Mouse (Mus musculus) inflammation-experienced regulatory T-cells, adult 6 months (primary cell): Measurements from ENCODE around the gene Zfp113. TPM values are rescaled to one million over a fixed set of nuclear protein-coding genes. Genes with fewer than 3 reads are reported as not detected.
"Not testable (repeated sequence)": the region's sequence is repeated elsewhere in the genome, so short reads cannot be mapped to it uniquely, and the experiment has no call there.

Experiments
- ATAC-seq: one replicate; pipeline ENCODE4 v1.8.0; 2017
- polyA plus RNA-seq, 3 experiments: library from polyadenylated mRNA; unstranded; fragments of 100-300 nt; shearing (Covaris generic); gene quantifications; one replicate each; pipeline ENCODE4 v1.2.1; 2017

Zfp113 gene
- polyA plus RNA-seq, 3 experiments from 2014 or later, result 9.5 to 17.9 (median 9.8) TPM

DNA sequence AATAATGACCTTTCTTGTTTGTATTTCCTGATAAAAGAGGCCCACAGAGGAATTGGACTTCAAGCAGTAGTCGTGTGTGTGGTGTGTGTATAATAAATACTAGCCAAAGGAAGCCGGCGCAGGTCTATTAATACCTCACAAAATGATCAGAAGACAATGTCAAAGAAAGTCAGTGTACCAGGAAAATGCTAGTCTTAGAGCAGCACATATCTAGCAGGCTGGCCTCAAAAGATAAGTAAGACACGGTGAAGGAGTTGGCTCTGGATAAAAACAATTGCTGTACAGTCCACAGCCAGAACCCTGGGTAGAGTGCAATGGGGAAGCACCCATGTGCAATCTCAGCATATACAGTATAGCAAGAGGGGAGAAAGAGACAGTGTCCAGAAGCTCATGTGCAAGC is 18.3 kb downstream of the Zfp113 start:
- ATAC-seq, result no peak

DNA sequence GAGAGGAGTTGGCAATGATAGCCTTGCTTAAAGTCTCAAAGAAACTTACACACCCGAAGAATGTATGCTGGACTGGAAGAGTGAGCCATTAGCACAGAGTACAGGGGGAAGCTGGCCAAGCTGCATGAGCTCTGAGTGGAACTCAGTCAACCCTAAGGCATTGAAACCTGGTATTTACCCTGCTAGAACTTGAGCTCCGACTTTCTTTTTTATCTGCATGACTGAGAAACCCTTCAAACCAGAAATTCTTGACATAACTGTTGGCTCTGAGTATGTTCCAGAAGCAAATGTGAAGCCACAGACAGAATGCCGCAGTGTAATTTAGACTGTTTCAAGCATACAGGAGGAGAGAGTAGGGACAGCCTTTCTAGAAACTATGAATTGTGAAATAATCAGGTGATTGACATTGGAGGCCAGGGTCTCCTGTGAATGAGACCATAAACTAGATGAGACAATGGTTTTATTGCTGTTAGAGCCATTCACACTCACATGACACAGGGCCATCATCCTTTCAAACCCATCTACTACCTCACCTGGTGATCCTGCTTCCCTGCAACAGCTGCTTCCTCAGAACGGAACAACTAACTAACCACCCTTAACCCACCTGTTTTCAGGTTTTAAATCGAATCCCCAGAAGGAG is 23.0 kb downstream of the Zfp113 start:
- no peak for ATAC-seq

DNA sequence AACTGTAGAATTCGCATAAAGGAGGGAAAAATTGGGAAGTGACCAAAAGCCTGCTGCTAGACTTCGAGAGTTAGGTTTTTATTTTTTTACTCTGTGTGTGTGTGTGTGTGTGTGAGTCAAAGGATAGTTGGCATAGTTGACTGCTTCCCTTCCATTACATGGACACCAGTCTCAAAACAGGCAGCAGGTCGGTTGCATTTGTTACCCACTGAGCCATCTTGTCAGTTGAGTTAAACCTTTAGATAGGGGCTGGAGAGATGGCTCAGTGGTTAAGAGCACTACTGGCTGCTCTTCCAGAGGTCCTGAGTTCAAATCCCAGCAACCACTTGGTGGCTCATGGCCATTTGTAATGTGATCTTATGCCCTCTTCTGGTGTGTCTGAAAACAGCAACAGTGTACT is 37.5 kb downstream of the Zfp113 start:
- no peak for ATAC-seq

DNA sequence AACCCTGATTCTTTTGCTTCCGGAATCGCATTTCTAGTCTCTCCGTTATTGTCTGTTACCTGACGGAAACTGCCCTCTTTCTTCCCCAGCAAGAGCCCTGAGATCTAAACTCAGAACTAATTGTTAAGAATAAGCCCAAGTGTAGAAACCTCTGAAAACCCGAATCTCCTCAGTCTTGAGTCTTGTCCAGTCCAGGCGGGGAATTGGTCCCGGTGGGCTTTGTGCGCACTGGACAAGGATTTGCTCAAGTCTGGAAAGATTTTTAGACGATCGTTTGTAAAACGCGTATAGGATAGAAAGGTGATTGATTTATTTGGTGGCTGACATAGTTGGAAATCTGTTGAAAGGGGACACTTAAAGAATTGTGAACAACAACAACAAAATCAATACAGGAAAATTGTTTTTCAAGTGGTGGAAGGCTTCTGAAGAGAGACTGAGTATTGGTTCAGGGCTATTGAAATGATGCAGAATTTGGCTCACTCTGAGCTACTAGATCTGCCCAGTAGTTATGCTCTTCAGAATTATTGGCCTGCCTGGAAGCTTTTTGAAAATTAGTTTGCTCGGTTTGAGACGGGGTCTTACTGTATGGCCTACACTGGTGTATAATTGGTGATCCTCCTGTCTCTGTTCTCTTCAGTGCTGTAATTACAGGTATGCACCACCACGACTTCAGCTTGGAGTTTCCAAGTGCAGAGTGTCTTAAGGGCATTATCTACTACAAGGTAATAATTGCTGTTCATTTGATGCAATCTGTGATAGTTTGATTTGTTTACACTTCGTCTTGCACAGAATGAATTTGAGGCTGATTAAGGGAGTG is 38.1 kb downstream of the Zfp113 start:
- ATAC-seq, result peak; percentile 16

DNA sequence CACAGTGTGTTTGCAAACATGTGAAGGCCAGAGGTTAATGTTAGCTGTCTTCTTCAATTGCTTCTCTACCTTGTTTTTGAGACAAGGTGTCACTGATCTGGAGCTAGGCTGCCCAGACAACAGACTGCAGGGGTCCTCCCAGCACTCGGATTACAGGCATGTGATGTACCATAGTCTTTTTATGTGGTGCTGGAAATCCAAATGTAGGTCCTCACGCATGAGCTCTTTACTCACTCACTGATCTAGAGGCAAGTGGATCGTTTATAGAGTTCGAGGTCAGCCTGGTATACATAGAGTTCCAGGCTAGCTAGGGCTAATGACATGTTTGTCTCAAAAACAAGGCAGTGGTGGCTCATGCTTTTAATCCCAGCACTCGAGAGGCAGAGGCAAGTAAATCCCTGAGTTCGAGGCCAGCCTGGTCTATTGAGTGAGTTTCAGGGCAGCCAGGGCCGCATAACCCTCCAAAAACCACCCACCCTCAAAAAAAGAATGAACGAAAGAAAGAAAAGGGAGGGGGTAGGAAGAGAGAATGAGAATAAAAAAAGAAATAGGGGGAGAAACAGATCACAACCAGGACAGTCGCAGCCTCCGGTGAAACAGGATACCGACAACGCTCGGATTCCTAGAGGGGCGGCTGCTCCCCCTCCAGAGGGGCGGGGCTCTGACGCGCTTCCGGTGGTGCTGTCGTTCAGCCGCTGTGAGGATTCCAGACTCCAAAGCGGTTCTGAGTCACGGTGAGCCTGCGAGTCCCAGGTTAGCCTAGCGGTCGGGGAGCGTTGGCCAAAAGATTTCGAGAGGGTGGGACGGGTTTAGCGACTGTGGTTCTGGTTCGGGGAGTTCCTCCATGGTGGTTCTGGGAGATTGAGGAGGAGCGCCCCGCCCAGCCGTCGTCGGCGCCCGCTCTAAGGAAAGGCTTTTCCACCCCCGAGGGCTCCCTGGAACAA is 39.0 kb downstream of the Zfp113 start, which contains the start of gene Zscan21:
Zscan21 (plus strand) TSS at position 649 of the 944 bp plus-strand sequence.
- peak; percentile 99 for ATAC-seq

DNA sequence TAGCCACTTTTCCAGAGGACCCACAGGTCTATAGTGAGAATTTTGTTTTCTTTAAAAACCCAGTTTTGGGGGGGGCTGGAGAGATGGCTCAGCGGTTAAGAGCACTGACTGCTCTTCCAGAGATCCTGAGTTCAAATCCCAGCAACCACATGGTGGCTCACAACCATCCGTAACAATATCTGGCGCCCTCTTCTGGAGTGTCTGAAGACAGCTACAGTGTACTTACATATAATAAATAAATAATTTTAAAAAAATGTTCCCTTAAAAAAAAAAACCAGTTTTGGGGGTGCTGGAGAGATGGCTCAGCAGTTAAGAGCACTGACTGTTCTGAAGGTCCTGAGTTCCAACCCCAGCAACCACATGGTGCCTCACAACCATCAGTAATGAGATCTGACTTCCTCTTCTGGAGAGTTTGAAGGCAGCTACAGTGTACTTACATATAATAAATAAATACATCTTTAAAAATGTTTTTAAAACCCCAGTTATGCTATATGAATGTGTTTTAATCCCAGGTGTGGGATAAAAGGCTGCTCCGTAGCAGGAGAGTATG is 45.6 kb downstream of the Zfp113 start:
- ATAC-seq, result not testable (repeated sequence)

DNA sequence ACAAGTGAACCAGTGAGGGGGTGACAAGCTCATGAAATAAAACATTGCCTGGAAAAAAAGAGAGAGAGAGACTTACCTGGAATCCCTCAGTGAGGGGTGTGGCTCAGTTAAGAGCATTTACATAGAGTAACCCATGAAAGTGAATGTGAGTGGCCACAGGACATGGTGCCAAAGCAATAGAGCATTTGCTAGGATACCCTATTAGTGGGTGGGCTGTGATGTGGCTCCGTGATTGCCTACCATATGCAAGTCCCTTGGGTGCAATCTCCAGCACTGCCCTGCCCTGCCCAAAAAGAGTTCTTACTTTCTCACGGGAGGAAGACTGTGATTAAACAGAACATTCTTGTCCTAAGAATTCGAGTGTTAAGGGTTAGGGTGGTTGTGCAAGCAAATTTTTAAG is 48.4 kb downstream of the Zfp113 start:
- no peak for ATAC-seq

DNA sequence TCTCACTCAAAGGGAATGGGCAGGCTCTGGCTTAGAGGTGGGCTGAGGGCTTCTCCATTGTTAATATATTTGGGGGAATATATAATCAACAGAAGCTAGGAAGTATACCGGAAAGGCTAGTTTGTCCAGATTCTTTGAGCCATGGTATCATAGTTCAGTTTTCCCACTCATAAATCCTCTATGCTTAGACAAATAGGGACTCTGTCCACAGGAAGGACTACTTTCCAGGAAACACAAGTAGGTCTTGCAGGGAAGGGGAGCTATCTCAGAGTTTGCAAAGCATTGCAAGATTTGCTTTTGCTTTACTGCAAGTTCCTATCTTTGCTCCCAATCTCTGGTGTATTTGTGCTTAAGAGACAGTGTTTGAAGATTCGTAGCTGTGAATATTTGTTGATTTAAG is 50.6 kb downstream of the Zfp113 start:
- ATAC-seq, result no peak

DNA sequence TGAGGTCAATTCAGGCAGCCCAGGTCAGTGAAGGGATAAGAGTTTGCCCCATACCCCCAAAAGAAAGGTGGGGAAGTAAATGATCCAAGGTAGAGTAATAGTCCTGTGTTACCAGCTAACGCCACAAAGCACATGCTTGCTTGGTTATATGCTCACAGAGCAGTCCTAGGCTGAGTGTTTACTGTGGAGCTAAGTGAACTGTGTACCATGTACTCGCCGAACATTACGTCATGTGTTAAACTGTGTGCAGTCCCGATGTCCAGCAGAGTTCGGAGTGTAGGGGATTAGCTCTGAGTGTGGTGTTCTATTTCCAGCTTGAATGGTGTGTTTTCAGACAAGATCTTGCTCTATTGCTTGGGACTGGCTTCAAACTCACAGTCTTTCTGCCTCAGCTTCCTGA is 61.1 kb downstream of the Zfp113 start:
- no peak for ATAC-seq

DNA sequence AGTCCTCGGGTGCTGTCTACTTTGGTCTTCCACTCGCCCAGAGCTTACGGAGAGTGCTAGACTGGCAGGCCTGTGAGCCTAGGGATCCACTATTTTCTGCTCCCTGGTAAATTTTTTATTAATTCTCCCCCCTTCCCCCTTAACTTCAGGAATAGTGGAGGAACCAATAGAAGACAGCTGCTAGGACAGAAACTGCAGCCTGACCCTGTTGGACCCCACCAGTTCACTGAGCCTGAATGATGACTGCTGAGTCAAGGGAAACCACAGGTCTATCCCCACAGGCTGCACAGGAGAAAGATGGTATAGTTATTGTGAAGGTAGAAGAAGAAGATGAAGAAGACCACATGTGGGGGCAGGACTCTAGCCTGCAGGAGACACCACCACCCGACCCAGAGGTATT is 62.8 kb downstream of the Zfp113 start:
- ATAC-seq, result no peak

DNA sequence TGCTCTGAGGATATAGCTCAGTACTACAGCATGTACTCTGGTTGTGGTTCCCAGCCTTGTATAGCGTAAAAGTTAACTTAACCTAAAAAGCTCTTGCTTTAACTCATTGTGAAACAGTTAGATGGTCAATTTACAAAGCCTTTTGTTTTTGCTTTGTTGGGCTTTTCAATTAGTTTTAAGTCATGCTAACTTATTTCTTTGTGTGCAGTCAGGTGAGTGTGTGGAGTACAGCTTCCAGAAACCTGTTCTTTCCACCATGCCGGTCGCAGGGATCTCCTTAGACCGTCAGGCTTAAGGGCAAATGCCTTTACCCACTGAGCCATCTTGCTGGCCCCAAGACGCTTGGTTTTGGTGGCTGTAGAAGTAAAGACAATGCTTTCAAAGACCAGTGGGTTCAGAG is 64.8 kb downstream of the Zfp113 start:
- ATAC-seq, result no peak

DNA sequence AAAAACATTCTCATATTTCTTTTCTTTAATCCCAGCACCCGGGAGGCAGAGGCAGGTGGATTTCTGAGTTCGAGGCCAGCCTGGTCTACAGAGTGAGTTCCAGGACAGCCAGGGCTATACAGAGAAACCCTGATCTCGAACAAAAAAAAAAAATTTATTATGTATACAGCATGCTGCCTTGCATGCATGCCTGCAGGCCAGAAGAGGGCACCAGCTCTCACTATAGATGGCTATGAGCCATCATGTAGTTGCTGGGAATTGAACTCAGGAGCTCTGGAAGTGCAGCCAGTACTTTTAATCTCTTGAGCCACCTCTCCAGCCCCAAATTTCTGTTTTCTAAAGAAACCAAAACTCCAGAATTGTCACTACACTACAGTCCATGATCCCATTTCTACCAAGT is 65.3 kb downstream of the Zfp113 start:
- no peak for ATAC-seq

Other genes with a start within 250 kb of the Zfp113 start
- gene Cyp3a13, start 234.1 kb downstream of the Zfp113 start, polyA plus RNA-seq, result not detected
- not detected for gene Gjc3, start 192.6 kb downstream of the Zfp113 start, polyA plus RNA-seq
- not detected for gene Azgp1, start 174.2 kb downstream of the Zfp113 start, polyA plus RNA-seq
- gene Smok3a, start 134.5 kb downstream of the Zfp113 start, polyA plus RNA-seq, result not detected
- not detected for gene Smok3b, start 134.3 kb downstream of the Zfp113 start, polyA plus RNA-seq
- not detected for gene Smok3c, start 102.5 kb downstream of the Zfp113 start, polyA plus RNA-seq
- 10 to 100 TPM in 2 of 3 experiments, 1 to 10 TPM in 1; 9.7 to 11.1 (median 11.0) TPM for gene Zkscan1, start 70.7 kb downstream of the Zfp113 start, polyA plus RNA-seq
- gene Zscan21, start 38.8 kb downstream of the Zfp113 start, polyA plus RNA-seq, result 10 to 100 TPM; 18.6 to 21.0 (median 19.1) TPM
- gene Cops6, start 5.3 kb upstream of the Zfp113 start, polyA plus RNA-seq, result 100 to 1,000 TPM; 199 to 212 (median 207) TPM
- 1 to 10 TPM; 4.9 to 7.5 (median 7.4) TPM for gene Ap4m1, start 16.3 kb upstream of the Zfp113 start, polyA plus RNA-seq
- gene Mcm7, start 16.7 kb upstream of the Zfp113 start, polyA plus RNA-seq, result 10 to 100 TPM; 47.6 to 94.8 (median 56.4) TPM
- gene Taf6, start 31.7 kb upstream of the Zfp113 start, polyA plus RNA-seq, result 10 to 100 TPM; 56.3 to 64.3 (median 58.1) TPM
- 10 to 100 TPM; 49.4 to 55.0 (median 54.5) TPM for gene Cnpy4, start 31.7 kb upstream of the Zfp113 start, polyA plus RNA-seq
- under 1 TPM in 1 of 3 experiments, not detected in 2; 0.55 TPM for gene Mblac1, start 38.6 kb upstream of the Zfp113 start, polyA plus RNA-seq
- gene Nxpe5, start 70.2 kb upstream of the Zfp113 start, polyA plus RNA-seq, result under 1 TPM in 1 of 3 experiments, not detected in 2; 0.31 TPM
- 100 to 1,000 TPM; 113 to 131 (median 127) TPM for gene Lamtor4, start 99.7 kb upstream of the Zfp113 start, polyA plus RNA-seq
- gene BC037034, start 108.3 kb upstream of the Zfp113 start, polyA plus RNA-seq, result 1 to 10 TPM; 4.1 to 7.4 (median 5.8) TPM
- under 1 TPM in 2 of 3 experiments, not detected in 1; 0.55 to 0.61 TPM for gene Gal3st4, start 117.1 kb upstream of the Zfp113 start, polyA plus RNA-seq
- gene Gm43720, start 124.2 kb upstream of the Zfp113 start, polyA plus RNA-seq, result under 1 TPM in 1 of 3 experiments, not detected in 2; 0.16 TPM
- under 1 TPM in 2 of 3 experiments, not detected in 1; 0.14 to 0.35 TPM for gene Gpc2, start 124.3 kb upstream of the Zfp113 start, polyA plus RNA-seq
- not detected for gene Stag3, start 124.5 kb upstream of the Zfp113 start, polyA plus RNA-seq
- 10 to 100 TPM; 10.6 to 25.4 (median 13.9) TPM for gene Pvrig, start 186.2 kb upstream of the Zfp113 start, polyA plus RNA-seq